Mouse (Mus musculus) liver, embryonic 15.5 days (tissue): ENCODE results near the gene Slc27a4. TPM values are rescaled to one million over a fixed set of nuclear protein-coding genes. Genes with fewer than 3 reads are reported as not detected.

Source experiments
- ATAC-seq: fragments of 200-750 bp; cut with Nextera tagmentation; 2 replicates; pipeline ENCODE4 v1.8.0; 2017; ENCODE audit warnings: moderate number of reproducible peaks, mild to moderate bottlenecking, moderate library complexity; ENCODE audit not compliant: insufficient read depth
- H3K27ac ChIP-seq: fragments of 300-500 bp; sonication (generic); replicated peaks from 2 replicates; pipeline ENCODE4 v1.5.1; 2015; ENCODE audit warnings: mild to moderate bottlenecking, inconsistent platforms
- H3K27me3 ChIP-seq: fragments of 300-500 bp; sonication (generic); 2 replicates; pipeline ENCODE4 v1.6.1; 2015; ENCODE audit warnings: mild to moderate bottlenecking, inconsistent platforms
- H3K36me3 ChIP-seq: fragments of 300-500 bp; sonication (generic); replicated peaks from 2 replicates; pipeline ENCODE4 v1.6.1; 2015; ENCODE audit warnings: moderate library complexity, mild to moderate bottlenecking, inconsistent platforms
- H3K4me1 ChIP-seq: fragments of 300-500 bp; sonication (generic); replicated peaks from 2 replicates; pipeline ENCODE4 v1.6.1; 2015; ENCODE audit warnings: inconsistent platforms
- H3K4me2 ChIP-seq: fragments of 300-500 bp; sonication (generic); 2 replicates; pipeline ENCODE4 v1.6.1; 2015; ENCODE audit warnings: moderate library complexity, mild to moderate bottlenecking, inconsistent platforms
- H3K4me3 ChIP-seq: fragments of 300-500 bp; sonication (generic); replicated peaks from 2 replicates; pipeline ENCODE4 v1.5.1; 2015; ENCODE audit warnings: mild to moderate bottlenecking, inconsistent platforms
- H3K9ac ChIP-seq: fragments of 300-500 bp; sonication (generic); 2 replicates; pipeline ENCODE4 v1.6.1; 2015; ENCODE audit warnings: moderate library complexity, mild to moderate bottlenecking, inconsistent platforms
- H3K9me3 ChIP-seq: fragments of 300-500 bp; sonication (generic); replicated peaks from 2 replicates; pipeline ENCODE4 v1.6.1; 2016; ENCODE audit warnings: inconsistent platforms
- WGBS: fragments of 180-500 bp; shearing (Covaris S2); methylation state at CpG from one replicate; pipeline ENCODE4 v1.1.7; 2015; ENCODE audit warnings: mixed read lengths; ENCODE audit not compliant: insufficient replicate concordance; 5-methylcytosine and 5-hydroxymethylcytosine counted together
- microRNA-seq: library from miRNA; unstranded; fragments of <30 nt; microRNA quantifications from one replicate; pipeline ENCODE4, GENCODE M21; 2016
- polyA plus RNA-seq: library from polyadenylated mRNA; unstranded; fragments of >200 nt; fragmentation: Nextera tagmentation; extraction: Ambion mirVana; gene quantifications from 2 replicates; pipeline ENCODE4 v1.2.1, GENCODE M21; 2015

The Slc27a4 gene
- polyA plus RNA-seq, 1 experiment from 2014 or later, result 3.2 TPM

- H3K27ac ChIP-seq, result no peak overlapping the region
- 0 out of 2 replicates have a peak, but pooled peaks cover 5% of the 10 kb centered on the region for H3K4me1 ChIP-seq
- ATAC-seq, result no peak
- no peak overlapping the region for H3K4me3 ChIP-seq
- H3K9me3 ChIP-seq, result no peaks in the 10 kb centered on the region
- 61% methylated on average over 5 of the region's 5 CpGs for WGBS
- peaks cover 18% of the 10 kb centered on the region for H3K27me3 ChIP-seq
- no peaks in the 10 kb centered on the region for H3K36me3 ChIP-seq
- H3K4me2 ChIP-seq, result no peak overlapping the region
- no peak overlapping the region for H3K9ac ChIP-seq
Observed at GRCm38 (mm10) chr2:29857967-29858366, 55.5 kb downstream of the Slc27a4 start.

GRCm38 (mm10) chr2:29858748-29859473 is 56.5 kb downstream of the Slc27a4 start:
- Histone ChIP-seq H3K27ac (no peak overlapping the region), H3K4me1 (0 out of 2 replicates have a peak, but pooled peaks cover 2% of the 10 kb centered on the region), H3K27me3 (peaks cover 18% of the 10 kb centered on the region), H3K4me3 (no peak overlapping the region), H3K9me3 (no peaks in the 10 kb centered on the region), H3K9ac (no peak overlapping the region), H3K36me3 (no peaks in the 10 kb centered on the region), H3K4me2 (no peak overlapping the region)
- ATAC-seq, result no peak
- 6% methylated on average over 5 of the region's 5 CpGs for WGBS

- Histone ChIP-seq H3K36me3 (no peaks in the 10 kb centered on the region), H3K4me2 (no peak overlapping the region), H3K27me3 (peaks cover 3% of the 10 kb centered on the region; the same call in 1 of the 2 replicates), H3K4me3 (no peak overlapping the region), H3K4me1 (peaks cover 22% of the 10 kb centered on the region), H3K9me3 (no peaks in the 10 kb centered on the region), H3K27ac (no peak overlapping the region), H3K9ac (no peak overlapping the region)
- ATAC-seq, result no peak
- 48% methylated on average over 4 of the region's 4 CpGs for WGBS
Observed at GRCm38 (mm10) chr2:29865125-29865524, 62.7 kb downstream of the Slc27a4 start.

Small RNA genes lying within 50 kb of the gene (microRNA-seq; reads per million reads assigned to microRNA genes)
- gene Mir219a-2 (not detected), gene Mir219b (not detected)

Other genes with a start within 250 kb of the Slc27a4 start
- gene Rapgef1, start 182.9 kb upstream of the Slc27a4 start, polyA plus RNA-seq, result 5.5 and 7.3 TPM in 2 replicates
- gene Gm13420, start 50.9 kb upstream of the Slc27a4 start, polyA plus RNA-seq, result 0.41 and 0.44 TPM in 2 replicates
- not detected in 2 replicates for gene Gm13547, start 43.3 kb upstream of the Slc27a4 start, polyA plus RNA-seq
- gene Coq4, start 15.1 kb upstream of the Slc27a4 start, polyA plus RNA-seq, result 11.4 and 11.7 TPM in 2 replicates
- 11.1 and 13.0 TPM in 2 replicates for gene Trub2, start 14.1 kb upstream of the Slc27a4 start, polyA plus RNA-seq
- 7.9 and 8.0 TPM in 2 replicates for gene Urm1, start 17.4 kb downstream of the Slc27a4 start, polyA plus RNA-seq
- 35.6 and 36.1 TPM in 2 replicates for gene Cercam, start 66.5 kb downstream of the Slc27a4 start, polyA plus RNA-seq
- gene Odf2, start 86.6 kb downstream of the Slc27a4 start, polyA plus RNA-seq, result 34.4 and 35.9 TPM in 2 replicates
- 24.7 and 25.2 TPM in 2 replicates for gene Gle1, start 132.8 kb downstream of the Slc27a4 start, polyA plus RNA-seq
- gene Sptan1, start 162.9 kb downstream of the Slc27a4 start, polyA plus RNA-seq, result 14.0 and 17.8 TPM in 2 replicates
- gene Wdr34, start 246.2 kb downstream of the Slc27a4 start, polyA plus RNA-seq, result 6.2 and 7.1 TPM in 2 replicates